Mouse (Mus musculus) liver, embryonic 14.5 days (tissue): ENCODE results near the gene Il31ra. TPM values are rescaled to one million over a fixed set of nuclear protein-coding genes. Genes with fewer than 3 reads are reported as not detected.

Source experiments
- ATAC-seq: fragments of 200-750 bp; cut with Nextera tagmentation; 2 replicates; pipeline ENCODE4 v1.8.0; 2017; ENCODE audit warnings: moderate number of reproducible peaks, mild to moderate bottlenecking, moderate library complexity; ENCODE audit not compliant: insufficient read depth
- DNase-seq, 3 experiments: peaks; one replicate each; pipeline ENCODE4 v3.0.0-alpha.2; 2012 to 2013; ENCODE audit warnings: low read depth in 3 of 3, low spot score in 3 of 3
- H3K27ac ChIP-seq: fragments of 300-500 bp; sonication (generic); 2 replicates; pipeline ENCODE4 v1.5.1; 2014; ENCODE audit warnings: moderate library complexity, mild to moderate bottlenecking, control low read depth, inconsistent platforms
- H3K27me3 ChIP-seq: fragments of 300-500 bp; sonication (generic); 2 replicates; pipeline ENCODE4 v1.6.1; 2014; ENCODE audit warnings: mild to moderate bottlenecking, low read length, moderate library complexity; ENCODE audit not compliant: control insufficient read depth, insufficient read depth
- H3K36me3 ChIP-seq: fragments of 300-500 bp; sonication (generic); replicated peaks from 2 replicates; pipeline ENCODE4 v1.6.1; 2014; ENCODE audit warnings: low read depth; ENCODE audit not compliant: control insufficient read depth, insufficient read depth
- H3K4me1 ChIP-seq, 2 experiments: fragments of 200-500 bp in 1 of 2; fragments of 300-500 bp in 1 of 2; sonication (generic) in 1 of 2; replicated peaks; 2 replicates each; pipeline ENCODE4 v1.6.1; 2012 to 2014; ENCODE audit warnings: antibody characterized with exemption in 1 of 2, inconsistent platforms in 1 of 2, low read length in 1 of 2; ENCODE audit not compliant: control insufficient read depth in 2 of 2, insufficient read depth in 2 of 2
- H3K4me2 ChIP-seq: fragments of 300-500 bp; sonication (generic); 2 replicates; pipeline ENCODE4 v1.6.1; 2014; ENCODE audit warnings: low read depth, mild to moderate bottlenecking, control low read depth, moderate library complexity
- H3K4me3 ChIP-seq, 2 experiments: fragments of 200-500 bp in 1 of 2; fragments of 300-500 bp in 1 of 2; sonication (generic) in 1 of 2; 2 replicates each; pipeline ENCODE4 v1.5.1; 2012 to 2014; ENCODE audit warnings: low read depth in 2 of 2, low read length in 2 of 2, mild to moderate bottlenecking in 2 of 2, control low read depth in 1 of 2, inconsistent platforms in 1 of 2, moderate library complexity in 1 of 2; ENCODE audit not compliant: insufficient read depth in 1 of 2
- H3K9ac ChIP-seq: fragments of 300-500 bp; sonication (generic); replicated peaks from 2 replicates; pipeline ENCODE4 v1.6.1; 2014; ENCODE audit warnings: mild to moderate bottlenecking, control low read depth, moderate library complexity
- H3K9me3 ChIP-seq: fragments of 300-500 bp; sonication (generic); 2 replicates; pipeline ENCODE4 v1.6.1; 2016; ENCODE audit warnings: low read length, mixed read lengths; ENCODE audit not compliant: control insufficient read depth
- CTCF ChIP-seq: IDR thresholded peaks from 2 replicates; pipeline ENCODE4 v1.5.1; 2016; ENCODE audit warnings: antibody characterized with exemption, low read depth, control low read depth
- EP300 ChIP-seq: IDR thresholded peaks from 2 replicates; pipeline ENCODE4 v1.6.1; 2016; ENCODE audit warnings: antibody characterized with exemption, low read depth
- WGBS: fragments of 180-500 bp; shearing (Covaris S2); extraction: QIAGEN DNeasy Blood & Tissue Kit; methylation state at CpG from one replicate; pipeline ENCODE4 v1.1.7; 2014; ENCODE audit not compliant: insufficient replicate concordance; 5-methylcytosine and 5-hydroxymethylcytosine counted together
- polyA plus RNA-seq, 2 experiments: library from polyadenylated mRNA; depleted of rRNA in 1 of 2; stranded (reverse) in 1 of 2; unstranded in 1 of 2; fragments of >200 nt; fragmentation: Nextera tagmentation in 1 of 2; extraction: Ambion mirVana in 1 of 2; gene quantifications; 2 replicates each; pipeline versions ENCODE4 v1.2.1 to v1.2.3; 2012 to 2014

The Il31ra gene
- polyA plus RNA-seq, 2 experiments, result 0.04 TPM; not detected in 1

DNA sequence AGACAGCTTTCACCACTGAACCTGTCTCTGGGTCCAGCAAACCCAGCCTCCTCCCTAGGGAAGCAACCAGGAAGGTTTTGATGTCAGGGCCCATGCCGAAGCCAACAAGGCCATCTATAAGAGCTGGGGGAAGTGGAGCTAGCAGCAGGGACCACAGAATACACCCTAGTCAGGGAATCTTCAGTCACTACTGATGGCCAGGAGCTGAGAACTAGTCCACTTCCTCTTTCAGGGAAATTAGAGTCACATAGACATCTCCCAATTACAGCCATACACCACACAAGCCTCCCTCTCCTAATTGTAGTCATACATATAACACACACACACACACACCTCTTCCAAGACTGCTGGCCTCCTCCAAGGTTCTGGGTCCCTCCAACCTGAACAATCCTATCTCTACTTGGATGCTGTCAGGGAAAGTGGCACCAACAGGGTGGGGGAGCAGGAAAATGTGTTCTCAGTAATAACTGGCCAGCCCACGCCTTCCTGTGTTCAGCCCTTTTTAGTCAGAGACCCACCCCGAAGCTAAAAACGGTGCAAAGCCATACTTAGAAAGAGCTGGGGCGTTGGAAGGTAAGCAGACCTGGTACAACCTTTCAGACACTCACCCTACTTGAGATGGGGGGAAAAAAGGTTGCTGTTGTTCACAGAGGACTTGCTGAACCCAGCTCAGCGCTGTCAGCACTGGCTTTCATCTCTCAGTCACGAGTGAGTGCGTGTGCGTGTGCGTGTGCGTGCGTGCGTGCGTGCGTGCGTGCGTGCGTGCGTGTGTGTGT lies 83.5 kb downstream of the Il31ra start:
- no peaks in the 10 kb centered on the region for H3K9me3 ChIP-seq
- WGBS, result 72% methylated on average over 19 of the region's 19 CpGs
- no peak overlapping the region for H3K27ac ChIP-seq
- ATAC-seq (no peak), DNase-seq (no peak)
- TF ChIP-seq CTCF (no peak), EP300 (no peak)
- H3K4me2 ChIP-seq, result no peak overlapping the region
- H3K27me3 ChIP-seq, result no peaks in the 10 kb centered on the region
- no peak overlapping the region for H3K9ac ChIP-seq
- no peak overlapping the region for H3K4me3 ChIP-seq
- H3K36me3 ChIP-seq, result no peaks in the 10 kb centered on the region
- H3K4me1 ChIP-seq, result no peaks in the 10 kb centered on the region

DNA sequence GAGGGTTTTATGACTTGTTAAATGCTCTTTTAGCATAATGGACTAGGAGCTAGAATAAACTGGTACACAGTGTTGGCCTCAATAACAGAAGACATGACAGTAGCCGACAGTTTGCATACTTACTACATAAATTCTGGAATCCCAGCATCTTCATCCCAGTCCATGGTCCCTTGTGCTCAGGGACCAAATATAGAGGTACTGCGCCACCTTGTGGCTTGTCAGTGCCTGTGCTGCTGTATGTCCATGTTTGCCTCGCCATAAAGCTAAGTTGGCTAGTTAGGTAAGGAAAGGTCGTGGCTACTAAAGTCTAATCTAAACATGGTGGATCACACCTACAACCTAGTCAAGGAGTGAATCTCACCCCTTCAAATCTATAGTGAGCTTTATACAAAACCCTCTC lies 84.7 kb downstream of the Il31ra start:
- no peak overlapping the region for H3K27ac ChIP-seq
- ATAC-seq (no peak), DNase-seq (peak; percentile 22 to 30 (median 26))
- H3K9me3 ChIP-seq, result no peaks in the 10 kb centered on the region
- no peaks in the 10 kb centered on the region for H3K27me3 ChIP-seq
- whole genome bisulfite sequencing, result 15% methylated on average over 4 of the region's 4 CpGs
- H3K4me2 ChIP-seq, result no peak overlapping the region
- no peaks in the 10 kb centered on the region for H3K4me1 ChIP-seq
- no peak overlapping the region for H3K9ac ChIP-seq
- TF ChIP-seq CTCF, result peak; percentile 90
- no peak for TF ChIP-seq EP300
- no peaks in the 10 kb centered on the region for H3K36me3 ChIP-seq
- H3K4me3 ChIP-seq, result no peak overlapping the region

DNA sequence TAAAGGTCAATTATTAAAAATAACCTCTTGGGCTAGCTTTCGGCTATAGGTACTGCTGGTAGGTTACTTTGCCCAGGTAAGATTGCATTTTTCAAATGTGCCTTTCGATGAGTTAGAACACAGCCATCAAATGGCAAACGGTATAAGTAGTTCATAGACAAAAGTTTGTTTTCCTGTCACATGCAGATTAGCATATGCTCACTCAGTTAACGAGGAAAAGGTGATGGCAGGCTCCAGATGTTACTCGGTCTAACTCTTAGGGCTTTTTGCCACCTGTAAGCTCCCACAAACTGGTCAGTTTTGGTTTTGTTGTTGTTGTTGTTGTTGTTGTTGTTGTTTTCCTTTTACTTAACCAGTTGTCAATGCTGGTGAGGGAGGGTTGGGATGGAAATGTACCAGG lies 85.7 kb downstream of the Il31ra start:
- Histone ChIP-seq H3K27ac (no peak overlapping the region), H3K4me2 (no peak overlapping the region), H3K27me3 (no peaks in the 10 kb centered on the region), H3K9ac (no peak overlapping the region), H3K36me3 (no peaks in the 10 kb centered on the region), H3K4me1 (no peaks in the 10 kb centered on the region), H3K9me3 (no peaks in the 10 kb centered on the region), H3K4me3 (no peak overlapping the region)
- WGBS, result 70% methylated on average over 5 of the region's 5 CpGs
- TF ChIP-seq EP300 (no peak), CTCF (no peak)
- DNase-seq (no peak), ATAC-seq (no peak)

GRCm38 (mm10) chr13:112507691-112508090 lies 86.5 kb downstream of the Il31ra start:
- no peak for DNase-seq
- no peak for ATAC-seq
- H3K36me3 ChIP-seq, result no peaks in the 10 kb centered on the region
- H3K27me3 ChIP-seq, result no peaks in the 10 kb centered on the region
- H3K4me1 ChIP-seq, result no peaks in the 10 kb centered on the region
- H3K4me3 ChIP-seq, result no peak overlapping the region
- H3K9ac ChIP-seq, result no peak overlapping the region
- TF ChIP-seq CTCF, result no peak
- no peak for TF ChIP-seq EP300
- H3K4me2 ChIP-seq, result no peak overlapping the region
- no peak overlapping the region for H3K27ac ChIP-seq
- no peaks in the 10 kb centered on the region for H3K9me3 ChIP-seq
- WGBS, result 70% methylated on average over 13 of the region's 13 CpGs

DNA sequence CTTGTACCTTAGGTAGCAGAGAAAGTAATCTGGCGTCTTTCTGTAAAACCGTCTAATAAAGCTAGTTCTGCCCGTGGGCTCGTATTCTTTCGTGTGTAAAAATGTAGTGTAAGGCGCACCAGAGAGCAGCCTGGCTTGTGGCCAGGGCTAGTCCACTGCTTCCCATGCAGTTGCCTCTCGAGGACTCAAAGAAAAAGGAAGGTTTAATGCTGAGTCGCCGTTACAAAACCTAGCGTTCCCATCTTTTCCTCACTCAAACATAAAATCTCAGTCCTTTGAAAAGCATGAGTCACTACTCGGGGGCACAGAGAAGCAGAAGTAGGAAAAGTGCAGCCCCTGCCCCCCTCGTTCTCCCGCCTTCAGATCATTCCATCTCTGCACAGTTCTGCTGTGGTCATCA lies 87.4 kb downstream of the Il31ra start:
- no peak for TF ChIP-seq CTCF
- TF ChIP-seq EP300, result no peak
- Histone ChIP-seq H3K27ac (no peak overlapping the region), H3K4me3 (no peak overlapping the region), H3K9me3 (no peaks in the 10 kb centered on the region), H3K4me2 (no peak overlapping the region), H3K36me3 (no peaks in the 10 kb centered on the region), H3K27me3 (no peaks in the 10 kb centered on the region), H3K9ac (no peak overlapping the region), H3K4me1 (no peaks in the 10 kb centered on the region)
- ATAC-seq, result no peak
- no peak for DNase-seq
- 69% methylated on average over 13 of the region's 13 CpGs for WGBS
